Mouse (Mus musculus) forebrain, embryonic 14.5 days (tissue): ENCODE measurements at regions not wholly inside any gene's neighbourhood (a gene's known extent, or its start where the extent isn't known, plus 50 kb on each side); places are given as distances from the start of the nearest gene placed in this dataset.

Experiments
- ATAC-seq: fragments of 200-750 bp; cut with Nextera tagmentation; 2 replicates; pipeline ENCODE4 v1.8.0; 2017; ENCODE audit warnings: mild to moderate bottlenecking, moderate library complexity
- DNase-seq: peaks from one replicate; pipeline ENCODE4 v3.0.0-alpha.2; 2015; ENCODE audit warnings: low spot score
- H3K27ac ChIP-seq: fragments of 300-500 bp; sonication (generic); 2 replicates; pipeline ENCODE4 v1.5.1; 2014; ENCODE audit warnings: low read depth, mild to moderate bottlenecking, control low read depth, low read length, moderate library complexity
- H3K27me3 ChIP-seq: fragments of 300-500 bp; sonication (generic); replicated peaks from 2 replicates; pipeline ENCODE4 v1.6.1; 2014; ENCODE audit warnings: low read length, control low read depth, mixed read lengths; ENCODE audit not compliant: control insufficient read depth, insufficient read depth
- H3K36me3 ChIP-seq: fragments of 300-500 bp; sonication (generic); 2 replicates; pipeline ENCODE4 v1.6.1; 2014; ENCODE audit warnings: low read length, control low read depth; ENCODE audit not compliant: control insufficient read depth, insufficient read depth
- H3K4me1 ChIP-seq: fragments of 300-500 bp; sonication (generic); 2 replicates; pipeline ENCODE4 v1.6.1; 2014; ENCODE audit warnings: antibody characterized with exemption, low read length, control low read depth; ENCODE audit not compliant: control insufficient read depth, insufficient read depth
- H3K4me2 ChIP-seq: fragments of 300-500 bp; sonication (generic); 2 replicates; pipeline ENCODE4 v1.6.1; 2014; ENCODE audit warnings: mild to moderate bottlenecking, control low read depth, low read length
- H3K4me3 ChIP-seq: fragments of 300-500 bp; sonication (generic); 2 replicates; pipeline ENCODE4 v1.5.1; 2014; ENCODE audit warnings: low read depth, low read length, control low read depth
- H3K9ac ChIP-seq: fragments of 300-500 bp; sonication (generic); 2 replicates; pipeline ENCODE4 v1.6.1; 2014; ENCODE audit warnings: mild to moderate bottlenecking, low read length, control low read depth, moderate library complexity
- H3K9me3 ChIP-seq: fragments of 300-500 bp; sonication (generic); replicated peaks from 2 replicates; pipeline ENCODE4 v1.6.1; 2016; ENCODE audit warnings: low read length, control low read depth, mixed read lengths; ENCODE audit not compliant: control insufficient read depth
- WGBS: fragments of 180-500 bp; shearing (Covaris S2); extraction: QIAGEN DNeasy Blood & Tissue Kit; methylation state at CpG from one replicate; pipeline ENCODE4 v1.1.7; 2014; 5-methylcytosine and 5-hydroxymethylcytosine counted together

- Histone ChIP-seq H3K9me3 (no peaks in the 10 kb centered on the region), H3K4me3 (no peak overlapping the region), H3K4me2 (no peak overlapping the region), H3K27me3 (no peaks in the 10 kb centered on the region), H3K4me1 (no peaks in the 10 kb centered on the region), H3K27ac (no peak overlapping the region), H3K9ac (no peak overlapping the region), H3K36me3 (no peaks in the 10 kb centered on the region)
- ATAC-seq: no peak
- no peak for DNase-seq
- 87% methylated on average over 9 of the region's 15 CpGs for WGBS
Observed at GRCm38 (mm10) chr1:95064330-95065193, 248.9 kb upstream of the Fam174a start.

- Histone ChIP-seq H3K4me3 (no peak overlapping the region), H3K36me3 (no peaks in the 10 kb centered on the region), H3K4me1 (no peaks in the 10 kb centered on the region), H3K27ac (no peak overlapping the region), H3K9ac (no peak overlapping the region), H3K4me2 (no peak overlapping the region), H3K9me3 (no peaks in the 10 kb centered on the region), H3K27me3 (no peaks in the 10 kb centered on the region)
- ATAC-seq (no peak), DNase-seq (no peak)
Observed at GRCm38 (mm10) chr1:95065620-95066019, 247.8 kb upstream of the Fam174a start.

- no peak for ATAC-seq
- Histone ChIP-seq H3K36me3 (no peaks in the 10 kb centered on the region), H3K4me2 (no peak overlapping the region), H3K27me3 (no peaks in the 10 kb centered on the region), H3K4me1 (no peaks in the 10 kb centered on the region), H3K9ac (no peak overlapping the region), H3K9me3 (no peaks in the 10 kb centered on the region), H3K27ac (no peak overlapping the region), H3K4me3 (no peak overlapping the region)
- WGBS: 94% methylated on average over 4 of the region's 4 CpGs
- DNase-seq: no peak
Observed at GRCm38 (mm10) chr1:95066040-95066439, 247.4 kb upstream of the Fam174a start.

GRCm38 (mm10) chr1:95075151-95075550, 238.3 kb upstream of the Fam174a start:
- 83% methylated on average over 1 of the region's 1 CpGs for WGBS
- Histone ChIP-seq H3K4me1 (no peaks in the 10 kb centered on the region), H3K27ac (no peak overlapping the region), H3K9ac (no peak overlapping the region), H3K4me2 (no peak overlapping the region), H3K36me3 (no peaks in the 10 kb centered on the region), H3K27me3 (no peaks in the 10 kb centered on the region), H3K4me3 (no peak overlapping the region), H3K9me3 (no peaks in the 10 kb centered on the region)
- ATAC-seq (no peak), DNase-seq (no peak)

- DNase-seq (no peak), ATAC-seq (no peak)
- no peak overlapping the region for H3K4me3 ChIP-seq
- H3K27ac ChIP-seq: no peak overlapping the region
- H3K27me3 ChIP-seq: no peaks in the 10 kb centered on the region
- no peak overlapping the region for H3K9ac ChIP-seq
- H3K4me2 ChIP-seq: no peak overlapping the region
- H3K4me1 ChIP-seq: no peaks in the 10 kb centered on the region
- H3K36me3 ChIP-seq: no peaks in the 10 kb centered on the region
- H3K9me3 ChIP-seq: no peaks in the 10 kb centered on the region
Observed at GRCm38 (mm10) chr1:95109966-95110365, 203.5 kb upstream of the Fam174a start.

GRCm38 (mm10) chr1:95113493-95113892, 199.9 kb upstream of the Fam174a start:
- Histone ChIP-seq H3K27me3 (no peaks in the 10 kb centered on the region), H3K4me1 (no peaks in the 10 kb centered on the region), H3K9me3 (no peaks in the 10 kb centered on the region), H3K4me2 (no peak overlapping the region), H3K9ac (no peak overlapping the region), H3K27ac (no peak overlapping the region), H3K4me3 (no peak overlapping the region), H3K36me3 (no peaks in the 10 kb centered on the region)
- 94% methylated on average over 2 of the region's 2 CpGs for WGBS
- ATAC-seq: no peak
- no peak for DNase-seq

GRCm38 (mm10) chr1:95147531-95147930, 165.9 kb upstream of the Fam174a start:
- DNase-seq (no peak), ATAC-seq (no peak)
- Histone ChIP-seq H3K9ac (no peak overlapping the region), H3K27me3 (no peaks in the 10 kb centered on the region), H3K36me3 (no peaks in the 10 kb centered on the region), H3K27ac (no peak overlapping the region), H3K9me3 (no peaks in the 10 kb centered on the region), H3K4me2 (no peak overlapping the region), H3K4me3 (no peak overlapping the region), H3K4me1 (no peaks in the 10 kb centered on the region)
- WGBS: 93% methylated on average over 3 of the region's 3 CpGs

- H3K9me3 ChIP-seq: 0 out of 2 replicates have a peak, but pooled peaks cover 3% of the 10 kb centered on the region
- H3K27me3 ChIP-seq: no peaks in the 10 kb centered on the region
- no peaks in the 10 kb centered on the region for H3K4me1 ChIP-seq
- no peak overlapping the region for H3K27ac ChIP-seq
- WGBS: 55% methylated on average over 2 of the region's 2 CpGs
- peak; percentile 37 for DNase-seq
- ATAC-seq: no peak
- no peak overlapping the region for H3K4me2 ChIP-seq
- H3K9ac ChIP-seq: no peak overlapping the region
- H3K36me3 ChIP-seq: no peaks in the 10 kb centered on the region
- no peak overlapping the region for H3K4me3 ChIP-seq
Observed at GRCm38 (mm10) chr1:95174013-95174582, 139.3 kb upstream of the Fam174a start.

GRCm38 (mm10) chr1:95218912-95219311, 94.5 kb upstream of the Fam174a start:
- Histone ChIP-seq H3K9me3 (no peaks in the 10 kb centered on the region), H3K4me1 (no peaks in the 10 kb centered on the region), H3K27ac (no peak overlapping the region), H3K27me3 (no peaks in the 10 kb centered on the region), H3K36me3 (no peaks in the 10 kb centered on the region), H3K9ac (no peak overlapping the region), H3K4me3 (no peak overlapping the region), H3K4me2 (no peak overlapping the region)
- WGBS: 47% methylated on average over 1 of the region's 1 CpGs
- peak; percentile 90 for DNase-seq
- ATAC-seq: peak; percentile 89
